Mouse (Mus musculus) ES-E14 (cell line): ENCODE data around the gene Hist2h3b. TPM values are rescaled to one million over a fixed set of nuclear protein-coding genes. Genes with fewer than 3 reads are reported as not detected.

ENCODE experiments used
- DNase-seq: peaks from one replicate; pipeline ENCODE4 v3.0.0-alpha.2; 2013; ENCODE audit warnings: low read depth, low spot score
- H3K27ac ChIP-seq: 2 replicates; pipeline ENCODE4 v1.5.1; 2012; ENCODE audit warnings: low read depth, mild to moderate bottlenecking, low read length, moderate library complexity, mixed read lengths; ENCODE audit not compliant: poor library complexity, insufficient read depth, severe bottlenecking
- H3K36me3 ChIP-seq: 2 replicates; pipeline ENCODE4 v1.6.1; 2012; ENCODE audit warnings: mild to moderate bottlenecking, low read length, moderate library complexity, mixed read lengths; ENCODE audit not compliant: control insufficient read depth, poor library complexity, insufficient read depth, severe bottlenecking
- H3K4me1 ChIP-seq, 2 experiments: fragments of 150-350 bp in 1 of 2; sonication (generic) in 1 of 2; 2 replicates each; pipeline ENCODE4 v1.6.1; 2012; ENCODE audit warnings: low read length in 2 of 2, mild to moderate bottlenecking in 1 of 2, mixed read lengths in 1 of 2; ENCODE audit not compliant: control insufficient read depth in 2 of 2, insufficient read depth in 2 of 2, poor library complexity in 1 of 2
- H3K4me3 ChIP-seq, 2 experiments: fragments of 150-350 bp in 1 of 2; sonication (generic) in 1 of 2; 2 replicates each; pipeline ENCODE4 v1.5.1; 2012; ENCODE audit warnings: low read length in 2 of 2, low read depth in 1 of 2, mild to moderate bottlenecking in 1 of 2, mixed read lengths in 1 of 2; ENCODE audit not compliant: insufficient read depth in 1 of 2, poor library complexity in 1 of 2, severe bottlenecking in 1 of 2
- H3K9ac ChIP-seq: 2 replicates; pipeline ENCODE4 v1.6.1; 2012; ENCODE audit warnings: low read depth, mild to moderate bottlenecking, low read length, mixed read lengths; ENCODE audit not compliant: poor library complexity, insufficient read depth, severe bottlenecking
- H3K9me3 ChIP-seq: fragments of 150-350 bp; sonication (generic); 2 replicates; pipeline ENCODE4 v1.6.1; 2012; ENCODE audit warnings: low read depth, mild to moderate bottlenecking, low read length; ENCODE audit not compliant: control insufficient read depth, insufficient read depth
- CHD2 ChIP-seq: IDR thresholded peaks from 2 replicates; pipeline ENCODE4 v1.6.1; 2014; ENCODE audit warnings: mild to moderate bottlenecking, low read depth, low read length, inconsistent platforms
- HCFC1 ChIP-seq: IDR thresholded peaks from 2 replicates; pipeline ENCODE4 v1.6.1; 2012; ENCODE audit warnings: low read length, inconsistent platforms, borderline replicate concordance; ENCODE audit not compliant: insufficient read depth
- MAFK ChIP-seq: IDR thresholded peaks from 2 replicates; pipeline ENCODE4 v1.6.1; 2014; ENCODE audit warnings: mild to moderate bottlenecking, low read depth, low read length, inconsistent platforms; ENCODE audit not compliant: insufficient read depth
- ZC3H11A ChIP-seq: IDR thresholded peaks from 2 replicates; pipeline ENCODE4 v1.6.1; 2012; ENCODE audit warnings: low read depth, mild to moderate bottlenecking, inconsistent platforms, low read length, borderline replicate concordance
- ZNF384 ChIP-seq: IDR thresholded peaks from 2 replicates; pipeline ENCODE4 v1.6.1; 2012; ENCODE audit warnings: low read depth, low read length, inconsistent platforms
- in situ Hi-C, 2 experiments: fragments of 600-800 bp; cut with MboI; formaldehyde crosslinking; loops; one replicate each; pipeline ENCODE4 v1.15.1; 2025; ENCODE audit warnings: low sequenced_read_pairs in 2 of 2, inconsistent platforms in 1 of 2; ENCODE audit not compliant: unreplicated experiment in 2 of 2
- total RNA-seq: library from RNA; depleted of rRNA; stranded (reverse); fragments of 300-350 nt; gene quantifications from 2 replicates; pipeline ENCODE4 v1.2.3, GENCODE M21; 2012

The Hist2h3b gene
- total RNA-seq, 1 experiment, result 806 TPM

- Histone ChIP-seq H3K27ac (no peak overlapping the region), H3K9ac (no peak overlapping the region), H3K9me3 (peaks cover 2% of the 10 kb centered on the region; the same call in 1 of the 2 replicates), H3K4me3 (no peak overlapping the region), H3K4me1 (peaks cover 0 to 7% of the 10 kb centered on the region in 2 experiments; a peak in 1 of 4 replicates), H3K36me3 (no peaks in the 10 kb centered on the region)
- DNase-seq, result peak; percentile 37
- TF ChIP-seq CHD2 (no peak), HCFC1 (no peak), ZNF384 (no peak), ZC3H11A (no peak), MAFK (no peak)
- in situ Hi-C loops, result no loop called here
Measured at GRCm38 (mm10) chr3:96292641-96293040, 24.2 kb downstream of the Hist2h3b start.

- TF ChIP-seq HCFC1 (no peak), MAFK (no peak), ZNF384 (no peak), ZC3H11A (no peak), CHD2 (no peak)
- in situ Hi-C loops, result no loop called here
- no peaks in the 10 kb centered on the region for H3K9me3 ChIP-seq
Measured at GRCm38 (mm10) chr3:96293368-96293767, 24.9 kb downstream of the Hist2h3b start.

GRCm38 (mm10) chr3:96293787-96294186 lies 25.3 kb downstream of the Hist2h3b start, which contains the start of gene Fcgr1:
TSS of gene Fcgr1 (minus strand) at chr3:96293969.
- in situ Hi-C loops, result no loop called here

More at GRCm38 (mm10) chr3:96293368-96293767, 24.9 kb downstream of the Hist2h3b start:
- Histone ChIP-seq H3K36me3 (no peaks in the 10 kb centered on the region), H3K27ac (no peak overlapping the region), H3K4me3 (no peak overlapping the region), H3K9ac (no peak overlapping the region), H3K4me1 (peaks cover 0 to 7% of the 10 kb centered on the region in 2 experiments; a peak in 1 of 4 replicates)
- no peak for DNase-seq

GRCm38 (mm10) chr3:96298360-96298759 lies 29.9 kb downstream of the Hist2h3b start:
- DNase-seq, result no peak
- H3K9me3 ChIP-seq, result no peaks in the 10 kb centered on the region
- in situ Hi-C loops, result no loop called here
- H3K9ac ChIP-seq, result no peak overlapping the region
- H3K36me3 ChIP-seq, result no peaks in the 10 kb centered on the region
- no peak overlapping the region for H3K4me3 ChIP-seq
- H3K4me1 ChIP-seq, result peaks cover 0 to 2% of the 10 kb centered on the region in 2 experiments; a peak in 1 of 4 replicates
- no peak overlapping the region for H3K27ac ChIP-seq
- TF ChIP-seq MAFK (peak; percentile 63), HCFC1 (no peak)

More at GRCm38 (mm10) chr3:96293787-96294186, 25.3 kb downstream of the Hist2h3b start, which contains the start of gene Fcgr1:
- Histone ChIP-seq H3K4me1 (peaks cover 0 to 7% of the 10 kb centered on the region in 2 experiments; a peak in 1 of 4 replicates), H3K27ac (no peak within 1 kb of the TSS), H3K9me3 (no peaks in the 10 kb centered on the region), H3K9ac (no peak within 1 kb of the TSS; the same call in 1 of the 2 replicates), H3K36me3 (no peaks in the 10 kb centered on the region), H3K4me3 (no peak within 1 kb of the TSS)
- TF ChIP-seq MAFK, result no peak
- no peak for TF ChIP-seq HCFC1
- no peak for TF ChIP-seq ZNF384
- no peak for TF ChIP-seq CHD2
- no peak for TF ChIP-seq ZC3H11A
- DNase-seq, result no peak

GRCm38 (mm10) chr3:96299562-96299961 lies 31.1 kb downstream of the Hist2h3b start:
- TF ChIP-seq MAFK (no peak), CHD2 (no peak), ZNF384 (no peak), ZC3H11A (no peak), HCFC1 (no peak)
- in situ Hi-C loops, result no loop called here
- no peak for DNase-seq
- no peak overlapping the region for H3K27ac ChIP-seq
- peaks cover 0 to 4% of the 10 kb centered on the region in 2 experiments; a peak in 1 of 4 replicates for H3K4me1 ChIP-seq
- no peak overlapping the region for H3K4me3 ChIP-seq
- no peaks in the 10 kb centered on the region for H3K36me3 ChIP-seq
- H3K9ac ChIP-seq, result no peak overlapping the region
- H3K9me3 ChIP-seq, result no peaks in the 10 kb centered on the region
